Mouse (Mus musculus) heart, postnatal 25 days (tissue): ENCODE measurements around the gene Rap1gds1. TPM values are rescaled to one million over a fixed set of nuclear protein-coding genes. Genes with fewer than 3 reads are reported as not detected.

ENCODE experiments used
- DNase-seq: peaks from one replicate; pipeline ENCODE4 v3.0.0; 2022; ENCODE audit warnings: low spot score
- intact Hi-C: fragments of 180-260 bp; cut with DNase I; formaldehyde crosslinking; loops from one replicate; pipeline ENCODE4 v1.15.1; 2025
- total RNA-seq, 2 experiments: library from RNA; stranded (reverse); gene quantifications; 2 replicates each; pipeline ENCODE4 v1.2.3; 2021

Gene Rap1gds1
- total RNA-seq, 2 experiments from 2014 or later = 26.5 to 29.8 TPM

- no peak for DNase-seq
These were observed 181.5 kb downstream of the Rap1gds1 start for GRCm38 (mm10) chr3:138893520-138893919.

GRCm38 (mm10) chr3:138889769-138890295 lies 185.2 kb downstream of the Rap1gds1 start:
- DNase-seq = no peak

More at GRCm38 (mm10) chr3:138893520-138893919, 181.5 kb downstream of the Rap1gds1 start:
- intact Hi-C loops = no loop called here

GRCm38 (mm10) chr3:138889214-138889613 lies 185.8 kb downstream of the Rap1gds1 start:
- DNase-seq = no peak
- intact Hi-C loops = no loop called here

More at GRCm38 (mm10) chr3:138889769-138890295, 185.2 kb downstream of the Rap1gds1 start:
- intact Hi-C loops = no loop called here

- intact Hi-C loops = no loop called here
- DNase-seq = no peak
These were observed 188.9 kb downstream of the Rap1gds1 start for GRCm38 (mm10) chr3:138886121-138886520.

- DNase-seq = peak; percentile 6
- intact Hi-C loops = no loop called here
These were observed 193.2 kb downstream of the Rap1gds1 start for GRCm38 (mm10) chr3:138881725-138882347.

GRCm38 (mm10) chr3:138880999-138881724 lies 193.8 kb downstream of the Rap1gds1 start:
- intact Hi-C loops = no loop called here
- DNase-seq = no peak

- no peak for DNase-seq
- intact Hi-C loops = no loop called here
These were observed 197.3 kb downstream of the Rap1gds1 start for GRCm38 (mm10) chr3:138877741-138878140.

GRCm38 (mm10) chr3:138876931-138877361 lies 198.1 kb downstream of the Rap1gds1 start:
- no peak for DNase-seq
- intact Hi-C loops = no loop called here

GRCm38 (mm10) chr3:138876418-138876817 lies 198.6 kb downstream of the Rap1gds1 start:
- DNase-seq = no peak
- intact Hi-C loops = no loop called here

GRCm38 (mm10) chr3:138875936-138876335 lies 199.1 kb downstream of the Rap1gds1 start:
- DNase-seq = no peak
- intact Hi-C loops = no loop called here

Other genes starting within 250 kb of the Rap1gds1 start
- gene Stpg2, start 130.5 kb upstream of the Rap1gds1 start, total RNA-seq = not detected